Mouse (Mus musculus) myocyte (in vitro differentiated cells): Measurements from ENCODE around the gene Ap1b1. TPM values are rescaled to one million over a fixed set of nuclear protein-coding genes. Genes with fewer than 3 reads are reported as not detected.
A peak's percentile ranks its signal among the peaks of the same experiment; 100 is the strongest.

Experiments
- H3K27me3 ChIP-seq: one replicate; pipeline ENCODE4 v1.6.1; 2011; ENCODE audit not compliant: control insufficient read depth, insufficient read depth, insufficient read length
- H3K36me3 ChIP-seq: one replicate; pipeline ENCODE4 v1.6.1; 2011; ENCODE audit not compliant: control insufficient read depth, insufficient read depth
- H3K4me2 ChIP-seq: one replicate; pipeline ENCODE4 v1.6.1; 2011; ENCODE audit warnings: low read depth, control low read depth
- H3K4me3 ChIP-seq: one replicate; pipeline ENCODE4 v1.5.1; 2011; ENCODE audit warnings: mild to moderate bottlenecking, control low read depth, moderate library complexity
- H3K79me2 ChIP-seq: one replicate; pipeline ENCODE4 v1.6.1; 2011; ENCODE audit not compliant: control insufficient read depth, insufficient read depth
- H3ac ChIP-seq: one replicate; pipeline ENCODE4 v1.6.1; 2011; ENCODE audit not compliant: control insufficient read depth, insufficient read length
- CEBPB ChIP-seq: IDR thresholded peaks from 2 replicates; pipeline ENCODE4 v1.6.1; 2011; ENCODE audit warnings: mild to moderate bottlenecking, moderate library complexity; ENCODE audit not compliant: poor library complexity, insufficient read depth, severe bottlenecking
- E2F4 ChIP-seq: IDR thresholded peaks from one replicate; pipeline ENCODE4 v1.6.1; 2011; ENCODE audit warnings: mild to moderate bottlenecking, control low read depth, moderate library complexity; ENCODE audit not compliant: insufficient read depth
- MAX ChIP-seq: IDR thresholded peaks from one replicate; pipeline ENCODE4 v1.6.1; 2011; ENCODE audit warnings: low read depth, mild to moderate bottlenecking, control low read depth
- MYOD1 ChIP-seq, 3 experiments: IDR thresholded peaks; one replicate each; pipeline ENCODE4 v1.6.1; 2011; ENCODE audit warnings: control low read depth in 2 of 3, low read depth in 2 of 3, mild to moderate bottlenecking in 2 of 3, moderate library complexity in 1 of 3; ENCODE audit not compliant: insufficient read length in 2 of 3, control insufficient read depth in 1 of 3
- MYOG ChIP-seq, 3 experiments: IDR thresholded peaks; one replicate each; pipeline ENCODE4 v1.6.1; 2011; ENCODE audit warnings: control low read depth in 2 of 3, low read depth in 2 of 3, mild to moderate bottlenecking in 2 of 3; ENCODE audit not compliant: insufficient read length in 2 of 3, control insufficient read depth in 1 of 3, insufficient read depth in 1 of 3
- POLR2A ChIP-seq: IDR thresholded peaks from one replicate; pipeline ENCODE4 v1.6.1; 2011; ENCODE audit warnings: low read depth, mild to moderate bottlenecking, control low read depth, moderate library complexity; ENCODE audit not compliant: insufficient read length
- POLR2AphosphoS2 ChIP-seq: IDR thresholded peaks from one replicate; pipeline ENCODE4 v1.6.1; 2011; ENCODE audit warnings: low read depth, control low read depth; ENCODE audit not compliant: insufficient read length
- REST ChIP-seq: IDR thresholded peaks from one replicate; pipeline ENCODE4 v1.6.1; 2011; ENCODE audit warnings: mild to moderate bottlenecking, control low read depth, moderate library complexity; ENCODE audit not compliant: insufficient read depth, insufficient read length
- SRF ChIP-seq: IDR thresholded peaks from one replicate; pipeline ENCODE4 v1.6.1; 2011; ENCODE audit warnings: low read depth; ENCODE audit not compliant: control insufficient read depth, insufficient read length
- TCF12 ChIP-seq: IDR thresholded peaks from one replicate; pipeline ENCODE4 v1.6.1; 2011; ENCODE audit warnings: mild to moderate bottlenecking, control low read depth; ENCODE audit not compliant: poor library complexity, insufficient read depth, severe bottlenecking
- TCF3 ChIP-seq: IDR thresholded peaks from one replicate; pipeline ENCODE4 v1.6.1; 2011; ENCODE audit warnings: low read depth, control low read depth; ENCODE audit not compliant: insufficient read length
- USF1 ChIP-seq: IDR thresholded peaks from one replicate; pipeline ENCODE4 v1.6.1; 2011; ENCODE audit warnings: low read depth, mild to moderate bottlenecking, control low read depth, moderate library complexity
- polyA plus RNA-seq: library from polyadenylated mRNA; unstranded; fragments of >200 nt; fragmentation: generic; extraction: Trizol; gene quantifications from one replicate; pipeline ENCODE4 v1.2.1, GENCODE M21; 2012; ENCODE audit warnings: missing spikeins

Gene Ap1b1
- polyA plus RNA-seq, 1 experiment: 55.6 TPM

GRCm38 (mm10) chr11:4984799-4985198 lies 1.8 kb upstream of the Ap1b1 start:
- Histone ChIP-seq H3K27me3 (no peaks in the 10 kb centered on the region), H3ac (no peak overlapping the region)

GRCm38 (mm10) chr11:4987487-4987852 lies 846 bp downstream of the Ap1b1 start:
- Histone ChIP-seq H3K36me3 (no peaks in the 10 kb centered on the region), H3K27me3 (no peaks in the 10 kb centered on the region), H3ac (peak overlapping the region; percentile 48), H3K4me3 (peak overlapping the region; percentile 70), H3K4me2 (peak overlapping the region; percentile 90), H3K79me2 (no peaks in the 10 kb centered on the region)
- no peak for TF ChIP-seq MAX
- no peak for TF ChIP-seq USF1

More at GRCm38 (mm10) chr11:4984799-4985198, 1.8 kb upstream of the Ap1b1 start:
- Histone ChIP-seq H3K79me2 (no peaks in the 10 kb centered on the region), H3K36me3 (no peaks in the 10 kb centered on the region), H3K4me3 (no peak overlapping the region), H3K4me2 (no peak overlapping the region)
- TF ChIP-seq POLR2AphosphoS2 (no peak), CEBPB (no peak), E2F4 (no peak), MAX (no peak), TCF3 (no peak), POLR2A (no peak), USF1 (no peak), REST (no peak), TCF12 (no peak), MYOD1 (IDR thresholded peaks at IDR 0.05; ENCODE audit: control insufficient read depth in 1 of 3, insufficient read length in 2 of 3, low read depth in 2 of 3) (no peak), MYOG (IDR thresholded peaks at IDR 0.05; ENCODE audit: control insufficient read depth in 1 of 3, insufficient read depth in 1 of 3, insufficient read length in 2 of 3, low read depth in 2 of 3) (no peak), SRF (no peak)

- H3K4me3 ChIP-seq: no peak overlapping the region
- H3K79me2 ChIP-seq: no peaks in the 10 kb centered on the region
Observed at GRCm38 (mm10) chr11:4989187-4989586, 2.6 kb downstream of the Ap1b1 start.

GRCm38 (mm10) chr11:4992471-4992870 lies 5.8 kb downstream of the Ap1b1 start:
- no peak overlapping the region for H3K4me2 ChIP-seq
- TF ChIP-seq SRF (no peak), MYOG (IDR thresholded peaks at IDR 0.05; ENCODE audit: control insufficient read depth in 1 of 3, insufficient read depth in 1 of 3, insufficient read length in 2 of 3, low read depth in 2 of 3) (no peak), TCF12 (no peak), USF1 (no peak), POLR2AphosphoS2 (no peak), POLR2A (no peak), E2F4 (no peak), CEBPB (no peak), REST (no peak), MAX (no peak), TCF3 (no peak), MYOD1 (IDR thresholded peaks at IDR 0.05; ENCODE audit: control insufficient read depth in 1 of 3, insufficient read length in 2 of 3, low read depth in 2 of 3) (no peak)
- no peaks in the 10 kb centered on the region for H3K27me3 ChIP-seq

More at GRCm38 (mm10) chr11:4989187-4989586, 2.6 kb downstream of the Ap1b1 start:
- Histone ChIP-seq H3K27me3 (no peaks in the 10 kb centered on the region), H3ac (no peak overlapping the region), H3K36me3 (no peaks in the 10 kb centered on the region), H3K4me2 (no peak overlapping the region)
- TF ChIP-seq CEBPB (no peak), POLR2A (no peak), E2F4 (no peak), TCF3 (no peak), MYOG (IDR thresholded peaks at IDR 0.05; ENCODE audit: control insufficient read depth in 1 of 3, insufficient read depth in 1 of 3, insufficient read length in 2 of 3, low read depth in 2 of 3) (no peak), MYOD1 (IDR thresholded peaks at IDR 0.05; ENCODE audit: control insufficient read depth in 1 of 3, insufficient read length in 2 of 3, low read depth in 2 of 3) (no peak), MAX (no peak), SRF (no peak), USF1 (no peak), POLR2AphosphoS2 (no peak), TCF12 (no peak), REST (no peak)

GRCm38 (mm10) chr11:4995676-4996075 lies 9.1 kb downstream of the Ap1b1 start:
- Histone ChIP-seq H3K36me3 (no peaks in the 10 kb centered on the region), H3K4me2 (no peak overlapping the region), H3K27me3 (no peaks in the 10 kb centered on the region), H3K79me2 (no peaks in the 10 kb centered on the region), H3ac (no peak overlapping the region), H3K4me3 (no peak overlapping the region)
- no peak for TF ChIP-seq MAX
- TF ChIP-seq SRF: no peak
- TF ChIP-seq TCF3: no peak
- TF ChIP-seq MYOD1 (IDR thresholded peaks at IDR 0.05; ENCODE audit: control insufficient read depth in 1 of 3, insufficient read length in 2 of 3, low read depth in 2 of 3): no peak
- no peak for TF ChIP-seq POLR2A
- no peak for TF ChIP-seq USF1
- TF ChIP-seq CEBPB: no peak
- no peak for TF ChIP-seq POLR2AphosphoS2
- no peak for TF ChIP-seq MYOG (IDR thresholded peaks at IDR 0.05; ENCODE audit: control insufficient read depth in 1 of 3, insufficient read depth in 1 of 3, insufficient read length in 2 of 3, low read depth in 2 of 3)
- TF ChIP-seq E2F4: no peak
- TF ChIP-seq TCF12: no peak
- TF ChIP-seq REST: no peak

More at GRCm38 (mm10) chr11:4992471-4992870, 5.8 kb downstream of the Ap1b1 start:
- Histone ChIP-seq H3ac (no peak overlapping the region), H3K79me2 (no peaks in the 10 kb centered on the region), H3K4me3 (no peak overlapping the region), H3K36me3 (no peaks in the 10 kb centered on the region)
